Mouse (Mus musculus) limb, embryonic 14.5 days (tissue): Measurements from ENCODE around the gene Csad. TPM values are rescaled to one million over a fixed set of nuclear protein-coding genes. Genes with fewer than 3 reads are reported as not detected.

ENCODE experiments used
- ATAC-seq: fragments of 200-750 bp; cut with Nextera tagmentation; 2 replicates; pipeline ENCODE4 v1.8.0; 2017; ENCODE audit warnings: low read depth, moderate number of reproducible peaks, moderate TSS enrichment; ENCODE audit not compliant: low FRiP score
- DNase-seq: peaks from one replicate; pipeline ENCODE4 v3.0.0-alpha.2; 2015; ENCODE audit warnings: low spot score
- H3K27ac ChIP-seq: fragments of 300-500 bp; sonication (generic); replicated peaks from 2 replicates; pipeline ENCODE4 v1.5.1; 2014; ENCODE audit warnings: low read depth, mild to moderate bottlenecking, low read length, moderate library complexity, mixed read lengths
- H3K27me3 ChIP-seq: fragments of 300-500 bp; sonication (generic); 2 replicates; pipeline ENCODE4 v1.6.1; 2014; ENCODE audit warnings: low read length, mixed read lengths; ENCODE audit not compliant: control insufficient read depth, insufficient read depth
- H3K36me3 ChIP-seq: fragments of 300-500 bp; sonication (generic); 2 replicates; pipeline ENCODE4 v1.6.1; 2014; ENCODE audit warnings: mild to moderate bottlenecking, low read length, moderate library complexity, mixed read lengths; ENCODE audit not compliant: control insufficient read depth, insufficient read depth
- H3K4me1 ChIP-seq: fragments of 300-500 bp; sonication (generic); 2 replicates; pipeline ENCODE4 v1.6.1; 2014; ENCODE audit warnings: antibody characterized with exemption, low read length, mixed read lengths; ENCODE audit not compliant: control insufficient read depth, insufficient read depth
- H3K4me2 ChIP-seq: fragments of 300-500 bp; sonication (generic); replicated peaks from 2 replicates; pipeline ENCODE4 v1.6.1; 2014; ENCODE audit warnings: low read depth, mild to moderate bottlenecking, low read length, moderate library complexity; ENCODE audit not compliant: severe bottlenecking
- H3K4me3 ChIP-seq: fragments of 300-500 bp; sonication (generic); replicated peaks from 2 replicates; pipeline ENCODE4 v1.5.1; 2014; ENCODE audit warnings: low read length
- H3K9ac ChIP-seq: fragments of 300-500 bp; sonication (generic); 2 replicates; pipeline ENCODE4 v1.6.1; 2014; ENCODE audit warnings: mild to moderate bottlenecking, low read depth, low read length, moderate library complexity; ENCODE audit not compliant: severe bottlenecking
- H3K9me3 ChIP-seq: fragments of 300-500 bp; sonication (generic); 2 replicates; pipeline ENCODE4 v1.6.1; 2016; ENCODE audit warnings: low read length; ENCODE audit not compliant: control insufficient read depth
- POLR2A ChIP-seq: fragments of 200-500 bp; IDR thresholded peaks from 2 replicates; pipeline ENCODE4 v1.8.0; 2012; ENCODE audit warnings: inconsistent platforms, mild to moderate bottlenecking, moderate library complexity, borderline replicate concordance; ENCODE audit not compliant: insufficient read depth, insufficient read length; ENCODE audit errors: extremely low read depth
- WGBS: fragments of 180-500 bp; shearing (Covaris S2); extraction: QIAGEN DNeasy Blood & Tissue Kit; methylation state at CpG from one replicate; pipeline ENCODE4 v1.1.7; 2014; 5-methylcytosine and 5-hydroxymethylcytosine counted together
- polyA plus RNA-seq, 2 experiments: library from polyadenylated mRNA; depleted of rRNA in 1 of 2; stranded (reverse) in 1 of 2; unstranded in 1 of 2; fragments of >200 nt; fragmentation: Nextera tagmentation in 1 of 2; extraction: Ambion mirVana in 1 of 2; gene quantifications; 2 replicates each; pipeline versions ENCODE4 v1.2.1 to v1.2.3; 2012 to 2014

Gene Csad
- polyA plus RNA-seq, 2 experiments, result 66.1 to 112 TPM

GRCm38 (mm10) chr15:102240607-102241006, 36.1 kb upstream of the Csad start:
- WGBS, result 86% methylated on average over 4 of the region's 4 CpGs
- Histone ChIP-seq H3K4me2 (no peak overlapping the region), H3K4me3 (no peak overlapping the region), H3K27me3 (no peaks in the 10 kb centered on the region), H3K9me3 (no peaks in the 10 kb centered on the region), H3K9ac (no peak overlapping the region), H3K4me1 (peaks cover 33% of the 10 kb centered on the region), H3K27ac (no peak overlapping the region), H3K36me3 (peaks cover 74% of the 10 kb centered on the region)
- TF ChIP-seq POLR2A, result no peak
- no peak for ATAC-seq
- no peak for DNase-seq

- DNase-seq, result no peak
- H3K36me3 ChIP-seq, result peaks cover 82% of the 10 kb centered on the region
- H3K27ac ChIP-seq, result peak overlapping the region; percentile 13; the same call in 1 of the 2 replicates
- no peak overlapping the region for H3K9ac ChIP-seq
- no peaks in the 10 kb centered on the region for H3K9me3 ChIP-seq
- no peak for TF ChIP-seq POLR2A
- no peak overlapping the region for H3K4me3 ChIP-seq
- H3K4me1 ChIP-seq, result peaks cover 28% of the 10 kb centered on the region
- no peak overlapping the region for H3K4me2 ChIP-seq
- no peaks in the 10 kb centered on the region for H3K27me3 ChIP-seq
- no peak for ATAC-seq
- 73% methylated on average over 11 of the region's 11 CpGs for WGBS
These were observed 35.3 kb upstream of the Csad start for GRCm38 (mm10) chr15:102239851-102240250.

DNA sequence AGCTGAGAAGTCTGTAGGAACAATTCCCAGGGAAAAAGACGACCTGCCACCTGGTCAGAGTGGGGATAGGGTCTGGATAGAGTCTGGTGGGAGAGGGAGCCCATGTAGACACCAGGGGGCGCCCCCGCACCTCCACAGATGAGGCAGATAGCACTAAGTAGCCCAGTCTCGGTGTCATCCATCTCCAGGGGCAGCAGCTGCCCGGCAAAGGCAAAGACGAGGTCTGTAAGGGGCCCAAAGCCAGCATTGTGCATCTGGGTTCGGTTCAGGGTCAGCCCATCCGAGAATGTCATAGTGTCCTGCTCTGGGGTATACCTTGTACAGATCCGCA, 34.7 kb upstream of the Csad start:
- TF ChIP-seq POLR2A, result no peak
- Histone ChIP-seq H3K27me3 (no peaks in the 10 kb centered on the region), H3K4me2 (no peak overlapping the region), H3K4me1 (peaks cover 22% of the 10 kb centered on the region), H3K4me3 (no peak overlapping the region), H3K9me3 (no peaks in the 10 kb centered on the region), H3K36me3 (peaks cover 88% of the 10 kb centered on the region), H3K9ac (no peak overlapping the region), H3K27ac (no peak overlapping the region)
- peak; percentile 72 for DNase-seq
- peak; percentile 42; the same call in 1 of the 2 replicates for ATAC-seq
- WGBS, result 20% methylated on average over 9 of the region's 9 CpGs

- Histone ChIP-seq H3K27ac (no peak overlapping the region), H3K9ac (no peak overlapping the region), H3K36me3 (peaks cover 91% of the 10 kb centered on the region), H3K27me3 (no peaks in the 10 kb centered on the region), H3K4me3 (no peak overlapping the region), H3K4me2 (no peak overlapping the region), H3K4me1 (peaks cover 17% of the 10 kb centered on the region), H3K9me3 (no peaks in the 10 kb centered on the region)
- WGBS, result 91% methylated on average over 14 of the region's 14 CpGs
- ATAC-seq (no peak), DNase-seq (no peak)
- no peak for TF ChIP-seq POLR2A
These were observed 34.2 kb upstream of the Csad start for GRCm38 (mm10) chr15:102238543-102239259.

GRCm38 (mm10) chr15:102235371-102236027, 31.0 kb upstream of the Csad start:
- Histone ChIP-seq H3K27me3 (no peaks in the 10 kb centered on the region), H3K4me2 (no peak overlapping the region), H3K9me3 (no peaks in the 10 kb centered on the region), H3K9ac (no peak overlapping the region), H3K4me3 (no peak overlapping the region), H3K36me3 (peaks cover 66% of the 10 kb centered on the region), H3K27ac (no peak overlapping the region), H3K4me1 (0 out of 2 replicates have a peak, but pooled peaks cover 3% of the 10 kb centered on the region)
- 27% methylated on average over 15 of the region's 21 CpGs for WGBS
- ATAC-seq (no peak), DNase-seq (peak; percentile 62)
- no peak for TF ChIP-seq POLR2A
